Mouse (Mus musculus) gastrocnemius, adult 8-10 months (tissue): Measurements from ENCODE around the gene Mpped2. TPM values are rescaled to one million over a fixed set of nuclear protein-coding genes. Genes with fewer than 3 reads are reported as not detected.

Experiments
- DNase-seq, 2 experiments: peaks; one replicate each; pipeline ENCODE4 v3.0.0; 2022; ENCODE audit warnings: low spot score in 2 of 2
- total RNA-seq, 4 experiments: library from RNA; stranded (reverse); gene quantifications; 2 replicates each; pipeline ENCODE4 v1.2.4; 2022

Mpped2 gene
- total RNA-seq, 4 experiments from 2014 or later, result 3.4 to 6.9 (median 4.0) TPM

DNA sequence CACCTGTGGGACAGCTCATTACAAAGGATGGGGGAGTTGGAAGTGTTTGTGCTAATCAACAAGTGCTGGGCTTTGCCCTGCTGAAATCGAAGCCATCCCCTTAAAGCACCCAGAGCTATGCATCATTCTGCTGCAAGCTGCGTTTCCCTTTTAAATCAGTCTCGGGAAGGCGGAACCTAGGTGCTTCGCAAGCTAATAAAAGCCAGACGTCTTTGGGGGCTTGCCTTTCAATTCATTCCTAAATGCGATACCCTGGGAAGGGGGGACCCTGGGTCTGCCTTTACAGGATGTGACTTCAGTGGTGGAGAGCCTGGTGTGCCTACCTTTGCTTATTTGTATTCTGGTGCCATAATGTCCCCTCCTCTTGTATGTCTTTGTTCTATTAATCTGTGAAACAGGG is 103.2 kb downstream of the Mpped2 start:
- no peak for DNase-seq

DNA sequence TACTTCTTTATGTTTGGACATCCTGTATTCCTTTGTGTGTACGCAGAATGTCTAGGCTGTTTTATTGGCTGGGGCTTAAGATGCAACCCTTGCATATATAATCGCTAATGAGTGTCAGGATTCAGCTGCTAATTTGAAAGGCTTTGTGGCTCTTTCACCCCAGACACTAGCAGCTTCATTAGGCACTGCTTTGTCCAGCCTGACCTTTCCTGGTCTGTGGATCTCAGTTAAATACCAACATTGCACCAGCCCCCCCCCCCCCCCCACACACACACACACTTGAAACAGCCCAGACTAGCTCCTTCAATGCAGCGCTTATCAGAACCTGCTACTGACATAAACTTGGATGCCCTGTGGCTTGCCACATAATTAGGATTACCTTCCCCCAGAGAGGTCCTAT is 104.8 kb downstream of the Mpped2 start:
- no peak for DNase-seq

DNA sequence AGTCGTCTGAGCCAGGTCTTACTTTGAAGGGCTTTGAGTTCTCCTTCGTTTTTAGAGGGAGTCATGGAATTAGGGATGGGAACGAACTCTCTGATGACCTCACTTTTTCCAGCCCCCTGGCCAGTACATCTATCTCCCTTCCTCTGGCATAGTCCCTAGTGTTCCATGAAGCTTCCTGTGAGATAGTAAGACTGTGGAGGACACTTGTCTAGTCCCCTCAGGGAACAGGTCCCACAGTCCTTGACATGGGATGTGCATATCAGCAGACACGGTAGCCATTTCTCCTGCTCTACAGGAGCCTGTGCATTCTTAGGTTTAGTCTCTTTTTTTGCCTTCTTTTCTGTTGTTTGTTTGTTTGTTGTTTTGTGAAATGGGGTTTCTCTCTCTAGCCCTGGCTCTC is 105.8 kb downstream of the Mpped2 start:
- DNase-seq, result no peak

DNA sequence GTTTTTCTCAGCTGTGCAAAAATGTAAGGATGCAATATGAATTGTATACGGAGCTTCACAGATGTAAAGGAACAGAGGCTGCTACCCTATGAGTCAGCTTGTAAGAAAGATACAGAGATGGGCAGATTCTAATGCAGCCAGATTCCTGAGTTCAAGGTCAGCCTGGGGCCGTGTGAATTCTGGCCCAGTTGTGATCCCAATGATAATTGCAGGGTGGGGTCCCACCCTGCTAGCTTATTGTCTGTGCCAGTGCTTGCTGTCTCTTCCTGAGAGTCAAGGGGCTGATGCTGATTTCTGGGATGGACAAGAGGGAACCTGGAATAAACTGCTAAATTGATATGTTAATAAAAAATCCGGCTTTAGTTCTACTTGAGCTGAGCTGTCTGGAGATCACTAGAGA is 122.8 kb downstream of the Mpped2 start:
- no peak for DNase-seq

DNA sequence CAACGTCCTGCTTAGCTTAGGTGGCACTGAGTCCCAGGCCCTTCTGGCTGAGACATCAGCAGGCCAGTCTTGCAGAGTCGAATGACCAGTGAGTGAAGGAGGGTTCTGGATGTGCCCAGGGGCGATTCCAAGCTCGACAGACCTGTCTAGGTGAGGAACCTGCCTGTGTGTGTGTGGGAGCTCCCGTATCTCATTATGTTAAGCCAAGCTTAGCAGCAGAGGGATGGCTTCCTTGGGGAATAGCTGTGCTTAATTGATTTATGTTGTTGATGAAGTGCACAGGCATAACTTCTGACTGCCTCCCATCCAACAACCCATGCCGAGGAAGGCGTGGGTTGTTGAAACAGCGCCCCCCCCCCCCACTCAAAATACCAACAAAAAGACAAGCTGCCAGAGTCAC is 128.2 kb downstream of the Mpped2 start:
- DNase-seq, result no peak

DNA sequence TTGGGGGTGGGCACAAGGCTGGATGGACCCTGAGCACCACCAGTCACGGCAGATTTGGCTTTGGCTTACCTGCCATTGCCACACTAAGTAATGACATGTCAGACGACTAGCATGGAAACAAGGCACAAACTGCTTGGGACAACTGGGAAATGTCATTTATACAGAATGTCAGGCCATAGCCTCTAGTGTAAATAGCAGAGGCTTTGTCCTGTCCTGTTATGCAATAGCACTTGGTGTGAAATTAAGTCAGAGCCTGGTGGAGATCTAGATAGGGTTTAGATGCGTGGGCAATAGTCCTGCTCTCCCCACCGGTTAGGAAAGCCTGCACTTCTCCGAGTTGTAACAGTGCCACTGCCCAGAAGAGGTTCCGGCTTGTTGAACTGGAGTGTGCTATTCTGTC is 128.8 kb downstream of the Mpped2 start:
- DNase-seq, result no peak

- DNase-seq, result no peak
Measured at GRCm38 (mm10) chr2:106822540-106822939, 129.5 kb downstream of the Mpped2 start.

GRCm38 (mm10) chr2:106825461-106825860 is 132.4 kb downstream of the Mpped2 start:
- DNase-seq, result no peak

GRCm38 (mm10) chr2:106826023-106826422 is 133.0 kb downstream of the Mpped2 start:
- no peak for DNase-seq

DNA sequence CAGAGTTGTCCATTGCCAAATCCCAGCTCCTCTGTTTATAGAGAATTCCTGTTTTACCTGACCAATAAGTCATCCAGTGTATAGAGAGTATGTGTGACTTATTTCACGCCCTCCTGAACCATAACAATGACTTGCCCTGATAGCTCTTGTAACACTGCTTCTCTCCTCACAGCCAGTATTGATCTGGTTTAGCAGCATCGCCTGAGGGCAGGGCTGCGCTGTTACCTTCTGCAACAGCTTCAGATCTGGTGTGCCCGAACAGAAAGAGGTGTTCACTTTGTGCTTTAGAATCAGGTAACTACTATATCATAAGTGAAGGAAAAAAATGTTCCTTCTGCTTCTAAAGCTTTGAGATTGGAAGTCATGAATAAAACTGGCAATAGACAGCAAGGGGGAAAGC is 133.7 kb downstream of the Mpped2 start:
- no peak for DNase-seq

- DNase-seq, result no peak
Measured at GRCm38 (mm10) chr2:106828573-106829310, 135.7 kb downstream of the Mpped2 start.

DNA sequence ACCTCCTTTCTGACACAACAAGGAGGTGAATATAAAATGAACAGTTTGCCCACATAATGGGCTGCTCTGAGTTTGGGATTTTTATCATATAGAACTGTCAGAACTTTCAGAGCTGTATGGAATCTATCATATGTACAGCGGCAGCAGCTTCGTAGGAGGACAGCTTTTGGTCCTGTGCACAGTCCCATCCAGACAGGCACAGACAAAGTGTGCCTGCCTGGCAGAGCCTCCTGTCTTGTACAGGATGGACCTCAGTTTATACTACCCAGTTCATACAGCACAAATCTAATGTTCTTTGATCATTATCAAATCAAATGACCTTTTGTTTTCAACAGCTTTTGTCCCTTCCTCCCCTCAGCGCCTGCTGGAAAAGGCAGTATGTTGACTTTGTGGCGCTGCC is 136.4 kb downstream of the Mpped2 start:
- DNase-seq, result no peak

DNA sequence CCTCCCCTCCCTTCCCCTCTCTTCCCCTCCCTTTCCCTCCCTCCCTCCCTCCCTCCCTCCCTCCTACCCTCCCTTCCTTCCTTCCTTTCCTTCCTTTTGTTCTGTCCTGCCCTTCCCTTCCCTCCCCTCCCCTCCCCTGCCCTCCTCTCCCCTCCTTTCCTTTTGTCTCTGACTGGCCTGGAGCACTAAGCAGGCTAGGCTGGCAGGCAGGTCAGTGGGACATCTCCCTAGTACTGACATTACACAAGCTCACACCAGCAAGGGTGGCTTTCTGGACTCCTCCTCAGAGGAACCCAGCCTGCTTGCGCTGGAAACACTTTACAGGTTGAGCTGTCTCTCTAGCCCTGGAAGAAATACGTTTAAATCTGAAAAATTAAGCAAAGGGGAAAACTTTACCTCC is 139.5 kb downstream of the Mpped2 start:
- no peak for DNase-seq

GRCm38 (mm10) chr2:106833212-106833611 is 140.1 kb downstream of the Mpped2 start:
- DNase-seq, result no peak

GRCm38 (mm10) chr2:106835321-106835720 is 142.3 kb downstream of the Mpped2 start:
- DNase-seq, result no peak

DNA sequence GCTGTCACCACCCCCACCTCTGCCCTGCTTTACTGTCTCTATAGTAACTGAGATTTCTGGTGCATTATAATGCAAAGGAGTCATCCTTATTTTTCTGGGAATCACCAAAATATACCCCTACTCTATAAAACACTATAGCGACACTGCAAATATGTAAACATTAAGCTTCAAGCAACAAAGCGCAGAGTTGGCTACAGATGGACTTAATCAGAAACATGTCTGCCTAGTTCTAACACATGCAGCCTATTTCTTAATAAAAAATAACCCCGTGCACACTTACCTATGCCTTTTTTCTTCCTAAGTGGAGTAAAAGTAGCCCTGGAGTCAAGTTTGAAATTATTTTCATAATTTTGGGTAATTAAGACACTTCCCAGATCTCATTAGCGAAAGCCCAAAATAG is 144.2 kb downstream of the Mpped2 start:
- no peak for DNase-seq

GRCm38 (mm10) chr2:106844147-106844546 is 151.1 kb downstream of the Mpped2 start:
- no peak for DNase-seq

DNA sequence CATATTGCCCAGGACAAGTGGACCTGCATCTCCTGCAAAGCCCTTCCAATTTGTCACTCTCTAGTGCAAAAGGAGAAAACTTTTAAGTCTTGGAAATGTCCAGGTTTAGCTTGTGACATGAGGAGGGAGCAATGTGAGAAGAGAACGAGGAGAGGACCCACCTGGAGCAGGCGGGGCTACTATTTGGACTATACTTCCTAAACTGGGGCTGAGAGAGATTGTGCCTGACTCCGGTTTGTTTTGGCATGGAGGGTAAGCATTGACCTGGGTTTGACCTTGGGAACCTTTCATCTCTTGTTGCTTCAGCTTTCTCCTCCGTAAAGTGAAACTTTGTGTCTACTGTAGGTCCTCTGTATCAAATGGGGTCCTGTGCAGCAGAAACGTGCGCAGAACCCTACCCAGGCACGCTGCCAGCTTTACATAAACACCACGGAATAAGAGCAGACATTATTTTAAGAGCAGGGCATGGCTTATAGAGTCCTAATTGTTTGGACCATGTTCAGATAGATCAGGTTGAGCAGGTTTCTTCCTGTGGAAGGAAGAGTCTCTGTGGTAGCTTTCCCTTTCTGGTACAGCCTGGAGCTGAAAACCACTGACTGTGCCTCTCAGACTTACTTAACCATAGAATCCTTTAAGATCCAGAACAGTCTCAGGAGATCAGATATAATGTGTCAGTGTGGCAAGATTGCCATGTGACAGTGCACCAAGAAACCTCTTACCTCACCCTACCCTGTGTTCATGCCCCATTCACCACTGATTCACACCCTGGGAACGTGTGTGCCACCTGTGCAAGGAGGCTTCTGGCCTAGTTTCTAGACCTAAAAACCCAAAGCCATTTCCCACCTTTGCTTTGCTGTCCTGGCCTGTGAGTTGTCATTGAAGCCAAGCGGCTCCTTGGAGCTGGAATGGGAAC is 152.0 kb downstream of the Mpped2 start:
- DNase-seq, result no peak

- DNase-seq, result no peak
Measured at GRCm38 (mm10) chr2:106846511-106846910, 153.4 kb downstream of the Mpped2 start.

DNA sequence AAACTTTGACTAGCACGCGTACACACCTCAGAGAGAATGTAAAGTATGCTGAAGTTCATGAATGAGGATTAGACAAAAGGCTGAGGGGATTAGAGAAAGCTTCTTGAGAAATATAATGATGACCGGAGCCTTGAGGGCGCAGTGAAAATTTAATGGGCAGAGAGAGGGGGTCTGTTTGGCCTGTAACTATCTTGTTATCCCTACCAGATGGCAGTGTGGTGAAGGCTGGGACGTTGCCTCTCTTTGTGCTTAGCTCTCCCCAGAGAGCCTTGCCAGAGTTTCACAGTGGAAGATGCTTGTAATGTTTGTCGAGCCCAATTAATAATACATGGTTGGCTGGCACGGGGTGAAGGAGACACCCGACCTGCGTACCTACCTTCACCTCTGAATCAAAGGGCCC is 156.3 kb downstream of the Mpped2 start:
- no peak for DNase-seq

- DNase-seq, result no peak
Measured at GRCm38 (mm10) chr2:106851515-106851914, 158.4 kb downstream of the Mpped2 start.

GRCm38 (mm10) chr2:106854213-106854612 is 161.1 kb downstream of the Mpped2 start:
- no peak for DNase-seq

- DNase-seq, result peak in 1 of 2 experiments; percentile 6
Measured at GRCm38 (mm10) chr2:106854758-106855157, 161.7 kb downstream of the Mpped2 start.
